Mouse (Mus musculus): ENCODE measurements around the gene Spag9. TPM values are rescaled to one million over a fixed set of nuclear protein-coding genes. Genes with fewer than 3 reads are reported as not detected.

Spag9 gene
- polyA plus RNA-seq, 1 experiment from 2014 or later = 30.7 TPM

DNA sequence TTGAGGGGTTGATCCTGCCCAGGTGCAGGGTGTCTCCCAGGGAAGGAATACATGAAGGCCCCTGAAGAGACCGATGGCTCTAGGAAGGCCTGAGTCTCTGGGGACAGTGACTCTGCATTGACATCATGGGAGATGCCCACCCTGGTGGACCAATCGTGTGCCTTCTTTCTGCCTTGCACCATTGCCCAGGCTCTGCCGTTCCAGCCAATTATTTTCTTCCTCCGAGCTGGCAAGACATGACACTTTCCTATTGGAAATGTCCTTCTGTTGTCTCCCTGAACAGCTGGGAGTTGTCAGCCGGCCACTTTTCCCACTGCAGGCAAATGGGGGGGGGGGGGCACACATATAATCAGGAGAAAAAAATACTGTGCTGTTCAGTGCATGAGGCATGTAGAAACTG, 172.3 kb downstream of the Spag9 start:
- 59% methylated on average over 5 of the region's 5 CpGs for WGBS
- Histone ChIP-seq H3K36me3 (no peaks in the 10 kb centered on the region), H3K4me1 (replicated peaks) (peaks cover 8% of the 10 kb centered on the region; the same call in 1 of the 2 replicates), H3K4me3 (replicated peaks) (no peak overlapping the region), H3K27me3 (replicated peaks) (no peaks in the 10 kb centered on the region), H3K9me3 (no peaks in the 10 kb centered on the region), H3K27ac (no peak overlapping the region), H3K4me2 (replicated peaks) (no peak overlapping the region), H3K9ac (no peak overlapping the region)
- ATAC-seq = no peak

DNA sequence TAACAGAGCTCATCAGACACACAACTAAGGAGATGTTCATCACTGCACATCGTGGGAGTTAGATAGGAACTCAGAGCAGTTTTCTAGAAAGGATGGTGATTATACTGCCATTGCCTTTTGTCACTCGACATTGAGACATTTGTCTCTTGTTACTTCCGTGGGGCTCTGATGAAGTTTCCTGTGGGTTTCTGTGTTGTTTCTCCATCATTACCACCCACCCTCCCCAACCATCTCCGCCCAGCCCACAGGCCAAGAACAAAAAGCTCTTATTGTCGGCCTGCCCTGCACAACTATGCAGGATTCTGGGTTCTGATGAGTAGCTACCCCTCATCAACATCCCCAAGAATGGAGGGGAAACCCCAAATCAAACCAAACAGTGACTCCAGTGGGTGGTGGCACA, 173.7 kb downstream of the Spag9 start:
- Histone ChIP-seq H3K4me1 (replicated peaks) (0 out of 2 replicates have a peak, but pooled peaks cover 8% of the 10 kb centered on the region), H3K27me3 (replicated peaks) (no peaks in the 10 kb centered on the region), H3K9ac (no peak overlapping the region), H3K27ac (no peak overlapping the region), H3K36me3 (no peaks in the 10 kb centered on the region), H3K4me2 (replicated peaks) (no peak overlapping the region), H3K4me3 (replicated peaks) (no peak overlapping the region), H3K9me3 (no peaks in the 10 kb centered on the region)
- no peak for ATAC-seq
- WGBS = 66% methylated on average over 5 of the region's 5 CpGs

DNA sequence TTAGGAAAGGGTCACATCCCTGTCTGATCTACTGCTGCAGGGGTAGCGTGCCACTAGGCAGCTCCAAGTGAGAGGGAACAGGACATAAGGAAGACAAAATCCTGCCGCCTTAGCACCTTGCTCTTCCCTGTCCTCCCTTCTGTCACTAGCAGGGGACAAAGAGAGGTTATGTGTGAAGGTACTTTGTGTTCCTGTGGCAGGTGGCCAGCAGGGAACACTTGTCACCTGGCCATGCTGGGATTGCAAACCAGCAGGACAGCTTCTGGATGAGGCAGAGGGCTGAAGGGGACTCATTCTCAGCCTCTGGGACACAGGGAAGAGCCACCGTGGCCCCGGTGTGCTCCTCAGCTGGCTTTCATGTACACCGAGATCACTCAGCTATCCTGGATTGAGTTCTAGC, 175.8 kb downstream of the Spag9 start:
- no peak for ATAC-seq
- H3K4me1 ChIP-seq (replicated peaks) = peaks cover 16% of the 10 kb centered on the region
- no peaks in the 10 kb centered on the region for H3K9me3 ChIP-seq
- no peak overlapping the region for H3K4me2 ChIP-seq (replicated peaks)
- no peaks in the 10 kb centered on the region for H3K36me3 ChIP-seq
- no peak overlapping the region for H3K9ac ChIP-seq
- no peak overlapping the region for H3K27ac ChIP-seq
- no peak overlapping the region for H3K4me3 ChIP-seq (replicated peaks)
- 86% methylated on average over 5 of the region's 5 CpGs for WGBS
- H3K27me3 ChIP-seq (replicated peaks) = no peaks in the 10 kb centered on the region

DNA sequence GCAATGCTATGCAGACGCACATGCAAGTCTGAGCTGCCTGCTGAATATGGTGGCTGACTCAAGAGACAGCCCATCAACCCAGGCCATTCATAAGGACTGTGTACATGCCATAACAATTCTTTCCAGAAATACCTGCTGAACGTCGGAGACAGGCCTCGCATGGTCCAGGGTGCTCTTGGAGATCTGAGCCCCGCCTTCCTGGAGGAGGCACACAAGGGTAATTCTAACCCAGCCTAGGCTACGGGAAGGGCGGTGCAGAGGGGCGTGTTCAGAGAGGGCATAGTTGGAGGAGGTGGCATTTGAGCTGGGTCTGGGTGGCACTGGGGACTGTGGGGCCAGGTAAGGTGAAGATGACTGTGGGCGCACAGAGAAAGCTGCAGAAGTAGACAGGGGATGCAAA, 176.3 kb downstream of the Spag9 start:
- Histone ChIP-seq H3K27ac (no peak overlapping the region), H3K27me3 (replicated peaks) (no peaks in the 10 kb centered on the region), H3K4me3 (replicated peaks) (no peak overlapping the region), H3K9ac (no peak overlapping the region), H3K36me3 (no peaks in the 10 kb centered on the region), H3K4me2 (replicated peaks) (no peak overlapping the region), H3K4me1 (replicated peaks) (peaks cover 16% of the 10 kb centered on the region), H3K9me3 (no peaks in the 10 kb centered on the region)
- ATAC-seq = peak; percentile 83
- WGBS = 59% methylated on average over 9 of the region's 9 CpGs

DNA sequence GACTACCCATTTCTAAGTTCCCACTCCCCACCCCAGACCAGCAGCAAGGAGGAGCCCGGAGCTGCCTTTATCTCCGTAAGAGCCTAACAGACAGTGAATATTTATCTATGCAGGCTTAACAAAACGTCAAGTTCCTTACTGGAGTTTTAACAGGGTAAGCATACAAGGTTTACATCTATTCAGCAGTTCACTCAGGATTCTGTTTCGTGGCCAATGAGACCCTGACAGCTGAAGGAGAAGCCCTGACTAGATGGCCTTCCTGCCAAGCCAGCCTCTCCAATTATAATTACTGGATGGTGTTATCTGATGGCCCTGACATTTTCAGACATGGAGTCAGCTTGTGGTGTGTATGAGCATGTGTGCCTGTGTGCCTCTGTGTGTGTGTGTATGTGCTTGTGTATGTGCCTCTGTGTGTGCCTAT, 177.8 kb downstream of the Spag9 start:
- peaks cover 16% of the 10 kb centered on the region for H3K4me1 ChIP-seq (replicated peaks)
- H3K4me2 ChIP-seq (replicated peaks) = no peak overlapping the region
- no peak for ATAC-seq
- no peaks in the 10 kb centered on the region for H3K27me3 ChIP-seq (replicated peaks)
- no peaks in the 10 kb centered on the region for H3K36me3 ChIP-seq
- no peak overlapping the region for H3K4me3 ChIP-seq (replicated peaks)
- WGBS = 28% methylated on average over 4 of the region's 4 CpGs
- H3K27ac ChIP-seq = no peak overlapping the region
- no peak overlapping the region for H3K9ac ChIP-seq
- no peaks in the 10 kb centered on the region for H3K9me3 ChIP-seq

DNA sequence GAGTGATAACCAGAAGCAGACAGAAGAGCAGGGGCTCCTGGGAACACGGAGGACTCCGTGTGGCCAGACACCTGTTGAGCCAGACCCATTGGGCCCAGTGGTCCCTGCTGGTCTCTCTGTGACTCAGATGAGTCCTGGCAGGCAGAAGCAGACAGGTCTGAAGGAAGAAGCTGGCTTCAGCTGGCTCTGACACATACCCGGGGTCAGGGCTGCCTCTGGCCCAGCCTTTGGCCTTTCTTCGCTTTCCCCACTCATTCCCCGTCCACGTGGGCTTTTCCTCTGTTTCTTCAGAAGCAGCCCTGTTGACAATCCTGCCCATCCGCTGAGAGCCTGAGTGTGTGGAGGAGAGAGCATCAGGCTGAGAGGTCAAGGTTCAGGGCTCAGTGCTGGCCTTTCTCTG, 179.4 kb downstream of the Spag9 start:
- Histone ChIP-seq H3K36me3 (no peaks in the 10 kb centered on the region), H3K27me3 (replicated peaks) (no peaks in the 10 kb centered on the region), H3K4me1 (replicated peaks) (peaks cover 16% of the 10 kb centered on the region), H3K4me3 (replicated peaks) (no peak overlapping the region), H3K27ac (peak overlapping the region; percentile 34; the same call in 1 of the 2 replicates), H3K4me2 (replicated peaks) (no peak overlapping the region), H3K9ac (no peak overlapping the region), H3K9me3 (no peaks in the 10 kb centered on the region)
- ATAC-seq = peak; percentile 35
- WGBS = 62% methylated on average over 7 of the region's 7 CpGs

Other genes with a start within 250 kb of the Spag9 start
- gene Utp18, start 110.3 kb upstream of the Spag9 start, polyA plus RNA-seq (2015; fragmentation: Nextera tagmentation; extraction: Ambion mirVana) = 26.3 and 30.2 TPM in 2 replicates
- gene Mbtd1, start 110.2 kb upstream of the Spag9 start, polyA plus RNA-seq (2015; fragmentation: Nextera tagmentation; extraction: Ambion mirVana) = 21.7 and 24.2 TPM in 2 replicates
- 311 and 348 TPM in 2 replicates for gene Nme2, start 39.8 kb upstream of the Spag9 start, polyA plus RNA-seq (2015; fragmentation: Nextera tagmentation; extraction: Ambion mirVana)
- 432 and 477 TPM in 2 replicates for gene Gm20390, start 27.8 kb upstream of the Spag9 start, polyA plus RNA-seq (2015; fragmentation: Nextera tagmentation; extraction: Ambion mirVana)
- 162 and 174 TPM in 2 replicates for gene Nme1, start 27.6 kb upstream of the Spag9 start, polyA plus RNA-seq (2015; fragmentation: Nextera tagmentation; extraction: Ambion mirVana)
- 46.0 and 49.9 TPM in 2 replicates for gene Tob1, start 215.4 kb downstream of the Spag9 start, polyA plus RNA-seq (2015; fragmentation: Nextera tagmentation; extraction: Ambion mirVana)
- gene Wfikkn2, start 249.9 kb downstream of the Spag9 start, polyA plus RNA-seq (2015; fragmentation: Nextera tagmentation; extraction: Ambion mirVana) = 2.3 TPM in 2 replicates